Mouse (Mus musculus) E14TG2a.4 (cell line): ENCODE measurements around the gene Arrdc5.
"Not testable (repeated sequence)": the region's sequence is repeated elsewhere in the genome, so short reads cannot be mapped to it uniquely, and the experiment has no call there.

Source experiments
- H3K27me3 ChIP-seq: 2 replicates; pipeline ENCODE4 v1.6.1; 2014; ENCODE audit warnings: low read length, control low read depth; ENCODE audit not compliant: insufficient read depth
- H3K36me3 ChIP-seq: 2 replicates; pipeline ENCODE4 v1.6.1; 2014; ENCODE audit warnings: low read length, control low read depth; ENCODE audit not compliant: insufficient read depth
- H3K4me1 ChIP-seq: replicated peaks from 2 replicates; pipeline ENCODE4 v1.6.1; 2014; ENCODE audit warnings: low read depth, low read length, control low read depth
- H3K4me3 ChIP-seq: replicated peaks from 2 replicates; pipeline ENCODE4 v1.5.1; 2014; ENCODE audit warnings: mild to moderate bottlenecking, low read length
- H3K9me3 ChIP-seq: 2 replicates; pipeline ENCODE4 v1.6.1; 2014; ENCODE audit warnings: low read length, control low read depth
- CTCF ChIP-seq: conservative IDR thresholded peaks from 2 replicates; pipeline ENCODE4 v1.5.1; 2014; ENCODE audit warnings: low read length
- NANOG ChIP-seq: IDR thresholded peaks from 2 replicates; pipeline ENCODE4 v1.6.1; 2014; ENCODE audit warnings: borderline replicate concordance, low read length, mixed read lengths
- POU5F1 ChIP-seq: IDR thresholded peaks from 2 replicates; pipeline ENCODE4 v1.6.1; 2014; ENCODE audit warnings: low read length, borderline replicate concordance

Arrdc5 gene

GRCm38 (mm10) chr17:56261166-56261565 is 38.9 kb downstream of the Arrdc5 start:
- Histone ChIP-seq H3K9me3 (no peaks in the 10 kb centered on the region), H3K4me1 (peaks cover 82% of the 10 kb centered on the region), H3K4me3 (peak overlapping the region; percentile 29), H3K27me3 (no peaks in the 10 kb centered on the region), H3K36me3 (peaks cover 67% of the 10 kb centered on the region)
- TF ChIP-seq POU5F1 (no peak), CTCF (no peak), NANOG (no peak)

GRCm38 (mm10) chr17:56259301-56260037 is 40.6 kb downstream of the Arrdc5 start:
- TF ChIP-seq CTCF (no peak), POU5F1 (no peak), NANOG (no peak)
- Histone ChIP-seq H3K9me3 (no peaks in the 10 kb centered on the region), H3K4me1 (peaks cover 77% of the 10 kb centered on the region), H3K27me3 (no peaks in the 10 kb centered on the region), H3K4me3 (peak overlapping the region; percentile 92), H3K36me3 (peaks cover 60% of the 10 kb centered on the region)

- Histone ChIP-seq H3K4me3 (peak overlapping the region; percentile 92), H3K36me3 (peaks cover 60% of the 10 kb centered on the region), H3K4me1 (peaks cover 72% of the 10 kb centered on the region)
- not testable (repeated sequence) for H3K9me3 ChIP-seq, H3K27me3 ChIP-seq
Observed at GRCm38 (mm10) chr17:56258812-56259211, 41.3 kb downstream of the Arrdc5 start.

DNA sequence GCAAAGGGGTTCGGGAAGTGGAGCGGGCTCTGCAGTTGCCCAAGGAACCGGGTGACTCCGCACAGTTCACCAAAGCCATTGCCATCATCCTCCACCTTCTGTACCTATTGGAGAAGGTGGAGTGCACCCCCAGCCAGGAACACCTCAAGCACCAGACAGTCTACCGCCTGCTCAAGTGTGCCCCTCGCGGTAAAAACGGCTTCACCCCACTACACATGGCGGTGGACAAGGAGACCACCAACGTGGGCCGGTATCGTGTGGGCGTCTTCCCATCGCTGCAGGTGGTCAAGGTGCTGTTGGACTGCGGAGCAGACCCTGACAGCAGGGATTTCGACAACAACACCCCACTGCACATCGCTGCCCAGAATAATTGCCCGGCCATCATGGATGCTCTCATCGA is 41.8 kb downstream of the Arrdc5 start:
- peaks cover 70% of the 10 kb centered on the region for H3K4me1 ChIP-seq
- H3K27me3 ChIP-seq, H3K9me3 ChIP-seq: not testable (repeated sequence)
- H3K4me3 ChIP-seq, result peak overlapping the region; percentile 92
- H3K36me3 ChIP-seq, result peaks cover 58% of the 10 kb centered on the region

DNA sequence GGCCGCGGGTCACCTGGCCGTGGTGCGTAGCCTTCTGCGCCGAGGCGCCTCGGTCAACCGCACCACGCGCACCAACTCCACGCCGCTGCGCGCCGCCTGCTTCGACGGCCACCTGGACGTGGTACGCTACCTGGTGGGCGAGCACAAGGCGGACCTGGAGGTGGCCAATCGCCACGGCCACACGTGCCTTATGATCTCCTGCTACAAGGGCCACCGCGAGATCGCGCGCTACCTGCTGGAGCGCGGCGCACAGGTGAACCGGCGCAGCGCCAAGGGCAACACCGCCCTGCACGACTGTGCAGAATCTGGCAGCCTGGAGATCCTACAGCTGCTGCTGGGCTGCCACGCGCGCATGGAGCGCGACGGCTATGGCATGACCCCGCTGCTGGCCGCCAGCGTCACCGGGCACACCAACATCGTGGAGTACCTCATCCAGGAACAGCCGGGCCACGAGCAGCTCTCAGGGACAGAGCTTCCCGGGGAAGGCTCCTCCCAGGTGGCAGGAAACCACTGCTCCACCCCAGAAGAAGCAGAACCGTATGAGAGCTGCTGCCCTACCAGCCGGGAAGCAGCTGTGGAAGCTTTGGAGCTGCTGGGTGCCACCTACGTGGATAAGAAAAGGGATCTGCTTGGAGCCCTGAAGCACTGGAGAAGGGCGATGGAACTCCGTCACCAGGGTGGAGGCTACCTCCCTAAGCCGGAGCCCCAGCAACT is 42.7 kb downstream of the Arrdc5 start:
- no peaks in the 10 kb centered on the region for H3K27me3 ChIP-seq
- peak overlapping the region; percentile 92 for H3K4me3 ChIP-seq
- H3K36me3 ChIP-seq, result peaks cover 49% of the 10 kb centered on the region
- TF ChIP-seq NANOG (no peak), POU5F1 (no peak), CTCF (no peak)
- peaks cover 61% of the 10 kb centered on the region for H3K4me1 ChIP-seq
- no peaks in the 10 kb centered on the region for H3K9me3 ChIP-seq

DNA sequence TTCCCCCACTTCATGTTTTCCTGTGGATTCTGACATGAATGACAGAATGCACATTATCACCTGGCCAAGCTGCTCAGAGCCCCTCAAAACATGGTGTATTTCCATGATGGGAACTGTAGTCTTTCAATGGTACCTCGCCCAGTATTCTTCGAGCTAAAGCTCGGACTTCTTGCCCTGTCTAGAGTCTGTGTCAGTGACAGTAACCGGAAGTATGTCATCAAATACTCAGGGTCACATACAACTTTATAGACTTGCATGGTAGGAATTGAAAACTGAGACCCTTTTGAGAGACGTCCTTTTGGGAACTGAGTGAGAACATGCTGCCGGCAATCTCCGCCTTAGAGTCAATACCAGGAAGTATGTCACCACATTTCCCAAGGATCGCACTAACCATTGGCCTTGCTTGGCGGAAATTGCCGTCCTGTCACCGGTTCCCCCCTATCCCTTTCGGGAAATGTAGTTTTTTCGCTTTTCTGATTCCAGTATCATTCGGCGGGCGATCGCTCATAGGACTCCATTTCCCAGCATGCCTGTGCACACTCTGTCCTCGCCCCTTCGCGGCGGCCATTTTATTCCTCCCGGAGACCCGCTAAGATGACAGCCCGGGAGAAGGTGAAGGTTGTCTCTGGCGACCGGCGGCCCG is 43.7 kb downstream of the Arrdc5 start, which contains the start of gene Fem1a:
Gene Fem1a (plus strand): TSS at position 572 of the 643 bp plus-strand sequence.
- Histone ChIP-seq H3K36me3 (peaks cover 39% of the 10 kb centered on the region), H3K27me3 (no peaks in the 10 kb centered on the region), H3K9me3 (no peaks in the 10 kb centered on the region), H3K4me1 (peaks cover 54% of the 10 kb centered on the region), H3K4me3 (peak within 1 kb of the TSS; percentile 92)
- TF ChIP-seq POU5F1 (no peak), CTCF (no peak), NANOG (no peak)

DNA sequence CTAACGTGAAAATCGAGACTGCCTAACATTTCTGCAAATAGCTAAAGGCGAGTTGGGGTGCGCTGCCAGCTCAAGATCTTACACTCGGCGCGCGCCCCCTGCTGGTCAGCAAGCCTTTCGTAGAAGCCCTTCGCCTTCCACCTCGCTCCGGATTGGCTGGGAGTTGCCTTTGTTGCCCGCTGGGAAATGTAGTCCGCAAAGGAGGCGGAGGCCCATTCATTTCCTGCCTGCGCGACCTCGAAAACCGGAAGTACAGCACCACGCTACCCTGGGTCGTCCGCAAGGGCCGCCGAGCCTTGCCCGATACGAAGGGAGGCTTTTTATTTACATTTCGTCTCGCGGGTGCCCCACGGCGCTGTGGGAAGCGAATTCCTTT is 44.2 kb downstream of the Arrdc5 start:
- Histone ChIP-seq H3K27me3 (no peaks in the 10 kb centered on the region), H3K36me3 (peaks cover 34% of the 10 kb centered on the region), H3K4me3 (peak overlapping the region; percentile 92), H3K4me1 (peaks cover 53% of the 10 kb centered on the region), H3K9me3 (no peaks in the 10 kb centered on the region)
- no peak for TF ChIP-seq NANOG
- peak; percentile 76 for TF ChIP-seq CTCF

DNA sequence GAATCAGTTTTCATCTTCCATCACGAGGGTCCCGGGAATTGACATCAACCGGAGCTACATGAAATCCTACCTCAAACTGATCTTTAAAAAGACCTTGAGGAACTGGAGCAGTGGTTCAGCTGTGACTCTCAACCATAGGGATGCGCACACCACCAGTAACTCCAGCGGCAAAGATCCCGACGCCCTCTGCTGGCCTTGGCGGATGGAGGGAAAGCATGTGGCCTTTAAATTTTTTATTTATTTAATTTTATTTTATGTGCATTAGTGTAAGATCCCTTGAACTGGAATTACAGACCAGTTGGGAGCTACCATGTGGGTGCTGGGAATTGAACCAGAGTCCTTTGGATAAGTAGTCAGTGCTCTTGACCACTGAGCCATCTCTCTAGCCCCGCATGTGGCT is 44.7 kb downstream of the Arrdc5 start:
- Histone ChIP-seq H3K27me3 (no peaks in the 10 kb centered on the region), H3K4me1 (peaks cover 53% of the 10 kb centered on the region), H3K36me3 (peaks cover 30% of the 10 kb centered on the region), H3K9me3 (no peaks in the 10 kb centered on the region), H3K4me3 (peak overlapping the region; percentile 92)
- TF ChIP-seq NANOG (no peak), POU5F1 (no peak), CTCF (no peak)

DNA sequence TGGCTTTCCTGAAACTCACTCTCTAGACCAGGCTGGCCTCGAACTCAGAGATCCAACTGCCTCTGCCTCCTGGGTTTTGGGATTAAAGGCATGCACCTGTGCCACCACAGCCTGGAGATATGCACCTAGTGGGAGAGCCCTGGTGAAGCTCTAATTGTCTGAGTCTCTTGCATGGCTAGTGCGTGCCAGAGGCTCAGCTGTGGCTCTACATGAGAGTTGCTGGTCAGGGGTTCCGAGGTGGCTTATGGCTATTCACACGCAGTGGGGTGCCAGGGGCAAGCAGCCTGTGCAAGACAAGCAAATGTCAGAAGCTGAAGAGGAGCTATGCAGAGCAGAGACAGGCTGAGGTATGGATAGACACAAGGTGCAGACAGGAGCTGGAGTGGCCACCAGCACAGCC is 45.4 kb downstream of the Arrdc5 start:
- H3K36me3 ChIP-seq, result peaks cover 23% of the 10 kb centered on the region
- H3K9me3 ChIP-seq, result no peaks in the 10 kb centered on the region
- H3K27me3 ChIP-seq, result no peaks in the 10 kb centered on the region
- TF ChIP-seq POU5F1, result no peak
- no peak for TF ChIP-seq CTCF
- no peak for TF ChIP-seq NANOG
- peaks cover 51% of the 10 kb centered on the region for H3K4me1 ChIP-seq
- H3K4me3 ChIP-seq, result no peak overlapping the region
